Mouse (Mus musculus) testis, adult 2 months (tissue): ENCODE results near the gene Gm42742. TPM values are rescaled to one million over a fixed set of nuclear protein-coding genes. Genes with fewer than 3 reads are reported as not detected.

Experiments used
- H3K27ac ChIP-seq: fragments of 200-500 bp; 2 replicates; pipeline ENCODE4 v1.5.1; 2012; ENCODE audit warnings: low read depth, low read length; ENCODE audit not compliant: control insufficient read depth, insufficient read depth
- H3K27me3 ChIP-seq: fragments of 200-500 bp; 2 replicates; pipeline ENCODE4 v1.6.1; 2012; ENCODE audit warnings: mild to moderate bottlenecking, low read length, moderate library complexity; ENCODE audit not compliant: control insufficient read depth, insufficient read depth
- H3K36me3 ChIP-seq: fragments of 200-500 bp; 2 replicates; pipeline ENCODE4 v1.6.1; 2012; ENCODE audit warnings: mild to moderate bottlenecking, low read length; ENCODE audit not compliant: control insufficient read depth, insufficient read depth
- H3K4me1 ChIP-seq: fragments of 200-500 bp; 2 replicates; pipeline ENCODE4 v1.6.1; 2012; ENCODE audit warnings: low read length; ENCODE audit not compliant: control insufficient read depth, insufficient read depth
- H3K4me3 ChIP-seq: fragments of 200-500 bp; 2 replicates; pipeline ENCODE4 v1.5.1; 2012; ENCODE audit warnings: low read depth, mild to moderate bottlenecking, low read length, moderate library complexity, mixed read lengths; ENCODE audit not compliant: control insufficient read depth
- CTCF ChIP-seq: fragments of 200-500 bp; IDR thresholded peaks from 2 replicates; pipeline ENCODE4 v1.5.1; 2012; ENCODE audit warnings: low read depth, mild to moderate bottlenecking, inconsistent platforms, low read length, moderate library complexity; ENCODE audit not compliant: control insufficient read depth, insufficient read depth, insufficient replicate concordance
- POLR2A ChIP-seq: fragments of 200-500 bp; IDR thresholded peaks from 2 replicates; pipeline ENCODE4 v1.6.1; 2012; ENCODE audit warnings: low read depth, mild to moderate bottlenecking, inconsistent platforms, low read length, moderate library complexity; ENCODE audit not compliant: control insufficient read depth
- polyA plus RNA-seq: library from polyadenylated mRNA; depleted of rRNA; stranded (reverse); fragments of >200 nt; gene quantifications from 2 replicates; pipeline ENCODE4 v1.2.3, GENCODE M21; 2012

The Gm42742 gene
- polyA plus RNA-seq, 1 experiment, result 13.5 TPM

GRCm38 (mm10) chr7:127023896-127024690, 3.2 kb upstream of the Gm42742 start:
- H3K27ac ChIP-seq, result no peak overlapping the region; the same call in 1 of the 2 replicates
- H3K36me3 ChIP-seq, result no peaks in the 10 kb centered on the region
- H3K4me3 ChIP-seq, result no peak overlapping the region
- H3K27me3 ChIP-seq, result no peaks in the 10 kb centered on the region
- TF ChIP-seq POLR2A (no peak), CTCF (no peak)
- peaks cover 35% of the 10 kb centered on the region for H3K4me1 ChIP-seq

- no peaks in the 10 kb centered on the region for H3K36me3 ChIP-seq
- no peak for TF ChIP-seq POLR2A
- no peak for TF ChIP-seq CTCF
- no peak overlapping the region for H3K4me3 ChIP-seq
- no peaks in the 10 kb centered on the region for H3K27me3 ChIP-seq
- H3K4me1 ChIP-seq, result peaks cover 35% of the 10 kb centered on the region
- no peak overlapping the region for H3K27ac ChIP-seq
Measured at GRCm38 (mm10) chr7:127023272-127023691, 2.4 kb upstream of the Gm42742 start.

- 0 out of 2 replicates have a peak overlapping the region, but pooled peaks have one; percentile 10 for H3K27ac ChIP-seq
- no peak overlapping the region; the same call in 1 of the 2 replicates for H3K4me3 ChIP-seq
- no peaks in the 10 kb centered on the region for H3K27me3 ChIP-seq
- TF ChIP-seq CTCF (no peak), POLR2A (no peak)
- peaks cover 29% of the 10 kb centered on the region for H3K4me1 ChIP-seq
- H3K36me3 ChIP-seq, result no peaks in the 10 kb centered on the region
Measured at GRCm38 (mm10) chr7:127022528-127023271, 1.8 kb upstream of the Gm42742 start.

GRCm38 (mm10) chr7:127021563-127022527, 948 bp upstream of the Gm42742 start:
- TF ChIP-seq POLR2A (no peak; the same call in 1 of the 2 replicates), CTCF (no peak)
- no peaks in the 10 kb centered on the region for H3K36me3 ChIP-seq
- no peaks in the 10 kb centered on the region for H3K27me3 ChIP-seq
- H3K4me3 ChIP-seq, result peak overlapping the region; percentile 70
- H3K27ac ChIP-seq, result peak overlapping the region; percentile 46
- H3K4me1 ChIP-seq, result peaks cover 26% of the 10 kb centered on the region

- no peaks in the 10 kb centered on the region for H3K36me3 ChIP-seq
- H3K27me3 ChIP-seq, result no peaks in the 10 kb centered on the region
- peak overlapping the region; percentile 75 for H3K4me3 ChIP-seq
- H3K4me1 ChIP-seq, result peaks cover 34% of the 10 kb centered on the region
- TF ChIP-seq POLR2A (no peak), CTCF (no peak)
- 0 out of 2 replicates have a peak overlapping the region, but pooled peaks have one; percentile 42 for H3K27ac ChIP-seq
Measured at GRCm38 (mm10) chr7:127020491-127020890, 406 bp downstream of the Gm42742 start.

- Histone ChIP-seq H3K27ac (no peak overlapping the region), H3K4me1 (peaks cover 29% of the 10 kb centered on the region), H3K4me3 (no peak overlapping the region)
Measured at GRCm38 (mm10) chr7:127020031-127020430, 866 bp downstream of the Gm42742 start.

More at GRCm38 (mm10) chr7:127020031-127020430, 866 bp downstream of the Gm42742 start:
- H3K36me3 ChIP-seq, result 0 out of 2 replicates have a peak, but pooled peaks cover under 1% of the 10 kb centered on the region
- no peak for TF ChIP-seq CTCF
- TF ChIP-seq POLR2A, result no peak
- H3K27me3 ChIP-seq, result no peaks in the 10 kb centered on the region
